Mouse (Mus musculus) liver, adult 2 months (tissue): Measurements from ENCODE around the gene S100b. TPM values are rescaled to one million over a fixed set of nuclear protein-coding genes. Genes with fewer than 3 reads are reported as not detected.

ENCODE experiments used
- DNase-seq: peaks from one replicate; pipeline ENCODE4 v3.0.0-alpha.2; 2011; ENCODE audit warnings: low read depth, low spot score; ENCODE audit errors: extremely low read depth
- H3K27ac ChIP-seq: fragments of 200-500 bp; replicated peaks from 2 replicates; pipeline ENCODE4 v1.5.1; 2012; ENCODE audit warnings: low read depth, mild to moderate bottlenecking, control low read depth, inconsistent platforms, low read length; ENCODE audit not compliant: insufficient read depth
- H3K27me3 ChIP-seq: fragments of 200-500 bp; 2 replicates; pipeline ENCODE4 v1.6.1; 2012; ENCODE audit warnings: mild to moderate bottlenecking, moderate library complexity, low read length, inconsistent platforms; ENCODE audit not compliant: control insufficient read depth, insufficient read depth
- H3K36me3 ChIP-seq: fragments of 200-500 bp; 2 replicates; pipeline ENCODE4 v1.6.1; 2012; ENCODE audit warnings: low read length, inconsistent platforms; ENCODE audit not compliant: control insufficient read depth, insufficient read depth
- H3K4me1 ChIP-seq: fragments of 200-500 bp; 2 replicates; pipeline ENCODE4 v1.6.1; 2011; ENCODE audit warnings: low read length; ENCODE audit not compliant: control insufficient read depth, insufficient read depth
- H3K4me3 ChIP-seq: fragments of 200-500 bp; 2 replicates; pipeline ENCODE4 v1.5.1; 2011; ENCODE audit warnings: low read depth, mild to moderate bottlenecking, control low read depth, low read length, moderate library complexity; ENCODE audit not compliant: insufficient read depth
- H3K79me2 ChIP-seq: fragments of 200-500 bp; 2 replicates; pipeline ENCODE4 v1.6.1; 2012; ENCODE audit warnings: inconsistent platforms, mild to moderate bottlenecking, low read length, moderate library complexity; ENCODE audit not compliant: control insufficient read depth, insufficient read depth
- H3K9ac ChIP-seq: fragments of 200-500 bp; 2 replicates; pipeline ENCODE4 v1.6.1; 2012; ENCODE audit warnings: low read depth, mild to moderate bottlenecking, control low read depth, inconsistent platforms, low read length
- CTCF ChIP-seq: fragments of 200-500 bp; IDR thresholded peaks from 2 replicates; pipeline ENCODE4 v1.5.1; 2011; ENCODE audit warnings: low read depth, low read length, control low read depth
- POLR2A ChIP-seq: fragments of 200-500 bp; IDR thresholded peaks from 2 replicates; pipeline ENCODE4 v1.6.1; 2011; ENCODE audit warnings: low read length, control low read depth; ENCODE audit not compliant: insufficient read depth; ENCODE audit errors: extremely low read depth
- WGBS: fragments of 180-500 bp; shearing (Covaris S2); methylation state at CpG from one replicate; pipeline ENCODE4 v1.1.7; 2018; 5-methylcytosine and 5-hydroxymethylcytosine counted together
- polyA plus RNA-seq: library from polyadenylated mRNA; depleted of rRNA; stranded (reverse); fragments of >200 nt; gene quantifications from 2 replicates; pipeline ENCODE4 v1.2.3, GENCODE M21; 2012
- total RNA-seq: library from RNA; depleted of rRNA; stranded (reverse); fragments of >200 nt; gene quantifications from 2 replicates; pipeline ENCODE4 v1.2.3, GENCODE M21; 2014

The S100b gene
- total and polyA plus RNA-seq, 2 experiments, result 0.09 TPM; not detected in 1

- Histone ChIP-seq H3K4me1 (no peaks in the 10 kb centered on the region), H3K27ac (no peak overlapping the region), H3K27me3 (no peaks in the 10 kb centered on the region), H3K79me2 (no peaks in the 10 kb centered on the region), H3K36me3 (no peaks in the 10 kb centered on the region), H3K9ac (no peak overlapping the region), H3K4me3 (no peak overlapping the region)
- DNase-seq, result no peak
- no peak for TF ChIP-seq POLR2A
- no peak for TF ChIP-seq CTCF
- WGBS, result 89% methylated on average over 2 of the region's 2 CpGs
Measured at GRCm38 (mm10) chr10:76245106-76245505, 8.5 kb upstream of the S100b start.

- 66% methylated on average over 4 of the region's 4 CpGs for WGBS
- no peak for DNase-seq
- no peak overlapping the region for H3K4me3 ChIP-seq
- TF ChIP-seq POLR2A, result no peak
- TF ChIP-seq CTCF, result no peak
- H3K27ac ChIP-seq, result no peak overlapping the region
- H3K9ac ChIP-seq, result no peak overlapping the region
- H3K79me2 ChIP-seq, result no peaks in the 10 kb centered on the region
- no peaks in the 10 kb centered on the region for H3K4me1 ChIP-seq
- H3K36me3 ChIP-seq, result no peaks in the 10 kb centered on the region
- no peaks in the 10 kb centered on the region for H3K27me3 ChIP-seq
Measured at GRCm38 (mm10) chr10:76246601-76247000, 7.1 kb upstream of the S100b start.

- no peaks in the 10 kb centered on the region for H3K79me2 ChIP-seq
- no peak overlapping the region for H3K4me3 ChIP-seq
- no peak overlapping the region for H3K9ac ChIP-seq
- no peaks in the 10 kb centered on the region for H3K36me3 ChIP-seq
- H3K27me3 ChIP-seq, result no peaks in the 10 kb centered on the region
- no peaks in the 10 kb centered on the region for H3K4me1 ChIP-seq
- H3K27ac ChIP-seq, result no peak overlapping the region
- WGBS, result 85% methylated on average over 21 of the region's 21 CpGs
- no peak for DNase-seq
- TF ChIP-seq POLR2A, result no peak
- no peak for TF ChIP-seq CTCF
Measured at GRCm38 (mm10) chr10:76247960-76248646, 5.5 kb upstream of the S100b start.

- Histone ChIP-seq H3K9ac (no peak overlapping the region), H3K4me1 (no peaks in the 10 kb centered on the region), H3K36me3 (no peaks in the 10 kb centered on the region), H3K27ac (no peak overlapping the region), H3K27me3 (no peaks in the 10 kb centered on the region), H3K79me2 (no peaks in the 10 kb centered on the region), H3K4me3 (no peak overlapping the region)
- TF ChIP-seq POLR2A (no peak), CTCF (no peak)
- 89% methylated on average over 5 of the region's 5 CpGs for WGBS
- DNase-seq, result no peak
Measured at GRCm38 (mm10) chr10:76248647-76248968, 5.0 kb upstream of the S100b start.

GRCm38 (mm10) chr10:76250870-76251269, 2.8 kb upstream of the S100b start:
- H3K4me1 ChIP-seq, result no peaks in the 10 kb centered on the region
- no peaks in the 10 kb centered on the region for H3K36me3 ChIP-seq
- TF ChIP-seq CTCF (no peak), POLR2A (no peak)
- 91% methylated on average over 7 of the region's 7 CpGs for WGBS
- DNase-seq, result no peak
- no peak overlapping the region for H3K27ac ChIP-seq
- H3K9ac ChIP-seq, result no peak overlapping the region
- no peaks in the 10 kb centered on the region for H3K79me2 ChIP-seq
- H3K27me3 ChIP-seq, result no peaks in the 10 kb centered on the region
- H3K4me3 ChIP-seq, result no peak overlapping the region

GRCm38 (mm10) chr10:76253079-76253478, 574 bp upstream of the S100b start:
- WGBS, result 100% methylated on average over 1 of the region's 1 CpGs
- Histone ChIP-seq H3K79me2 (no peaks in the 10 kb centered on the region), H3K9ac (no peak overlapping the region), H3K36me3 (no peaks in the 10 kb centered on the region), H3K27me3 (no peaks in the 10 kb centered on the region), H3K4me3 (no peak overlapping the region), H3K27ac (no peak overlapping the region), H3K4me1 (no peaks in the 10 kb centered on the region)
- no peak for TF ChIP-seq POLR2A
- no peak for TF ChIP-seq CTCF
- DNase-seq, result peak; percentile 6
